Mouse (Mus musculus) heart, postnatal 25 days (tissue): ENCODE data around the gene Cdkl5. TPM values are rescaled to one million over a fixed set of nuclear protein-coding genes. Genes with fewer than 3 reads are reported as not detected.
A peak's percentile ranks its signal among the peaks of the same experiment; 100 is the strongest.

Experiments used
- DNase-seq: peaks from one replicate; pipeline ENCODE4 v3.0.0; 2022; ENCODE audit warnings: low spot score
- intact Hi-C: fragments of 180-260 bp; cut with DNase I; formaldehyde crosslinking; loops from one replicate; pipeline ENCODE4 v1.15.1; 2025
- total RNA-seq, 2 experiments: library from RNA; stranded (reverse); gene quantifications; 2 replicates each; pipeline ENCODE4 v1.2.3; 2021

The Cdkl5 gene
- total RNA-seq = 1 to 10 TPM; 5.6 to 6.6 TPM

DNA sequence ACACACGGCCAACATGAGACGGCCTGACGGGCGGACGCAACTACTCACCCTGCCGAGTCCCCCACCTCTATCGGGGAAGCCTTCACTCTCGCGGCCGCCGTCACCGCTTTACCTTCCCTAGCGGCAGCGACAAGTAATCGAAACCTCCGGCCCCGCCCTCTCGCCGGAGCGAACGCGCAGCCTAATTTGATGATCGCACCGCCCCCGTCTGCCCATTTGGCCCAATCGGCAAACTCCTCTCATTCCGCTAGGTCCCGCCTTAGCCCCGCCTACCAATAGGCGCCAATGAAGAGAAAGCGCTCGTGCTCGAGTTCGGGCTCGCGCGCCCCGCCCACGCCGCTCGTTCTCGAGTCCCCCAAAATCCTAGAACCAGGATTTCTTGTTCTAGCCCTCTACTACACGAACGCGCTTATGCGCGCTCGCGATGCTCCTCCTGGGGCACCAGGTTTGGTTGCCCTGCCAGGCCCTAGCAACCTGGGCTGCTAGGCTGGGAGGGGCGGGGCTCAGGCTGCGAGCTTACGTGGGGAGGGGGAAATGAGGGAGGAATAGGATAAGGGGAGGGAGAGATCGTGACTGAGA is at the start of gene Cdkl5:
Gene Cdkl5 (minus strand): TSS at position 162 of the 579 bp plus-strand sequence.
- DNase-seq = peak; percentile 90
- intact Hi-C loops = loop anchor here (5.0 kb wide), 2 partner anchors 57 to 227 kb away; partner anchors contain the start of gene Rs1

DNA sequence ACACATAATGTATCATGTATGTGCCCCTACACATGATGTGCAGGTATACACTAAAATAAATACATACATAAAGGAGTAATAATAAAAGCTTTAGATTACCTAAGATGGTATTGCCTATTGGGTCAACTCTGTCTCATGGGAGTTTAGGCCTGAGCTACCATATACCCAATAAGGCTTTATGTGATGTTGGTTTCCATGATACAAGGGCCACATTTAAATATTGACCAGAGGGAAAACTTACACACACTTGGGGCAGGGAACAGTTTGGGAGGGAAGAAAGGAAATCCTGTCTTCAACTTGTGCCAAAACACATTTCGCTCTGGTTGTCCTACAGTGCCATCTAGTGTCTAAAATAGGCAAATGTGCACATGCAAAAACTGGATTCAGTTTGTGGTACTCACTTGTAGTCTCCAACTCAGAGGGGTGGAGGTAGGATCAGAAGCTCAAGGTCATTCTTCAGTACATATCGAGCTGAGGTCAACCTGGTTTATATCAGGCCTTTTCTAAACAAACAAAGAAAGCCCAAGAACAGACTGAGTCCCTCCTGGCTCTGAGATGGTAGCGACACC is 38.8 kb upstream of the Cdkl5 start:
- DNase-seq = no peak
- intact Hi-C loops = loop anchor here (1.0 to 10.0 kb wide), 4 partner anchors 96 to 880 kb away; no protein-coding TSS in a partner anchor

DNA sequence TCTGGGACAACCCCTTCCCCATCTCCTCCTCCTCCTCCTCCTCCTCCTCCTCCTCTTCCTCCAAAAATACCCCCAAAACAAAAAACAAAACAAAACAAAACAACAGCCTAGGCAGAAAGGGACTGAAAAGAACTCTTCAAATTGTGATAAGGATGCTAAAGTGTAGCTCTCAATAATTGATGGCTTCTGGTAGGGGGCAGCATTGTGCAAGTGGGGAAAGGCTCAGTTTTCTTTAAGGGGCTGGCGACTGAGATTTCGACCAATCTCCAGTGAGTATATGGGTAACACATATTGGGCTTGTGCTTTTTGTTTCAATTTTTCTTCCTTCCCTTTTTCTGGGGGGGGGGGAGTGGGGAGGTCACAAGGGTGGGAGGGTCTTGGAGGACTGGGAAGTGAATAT is 37.9 kb upstream of the Cdkl5 start:
- no peak for DNase-seq
- intact Hi-C loops = loop anchor here (5.0 to 10.0 kb wide), 3 partner anchors 95 to 588 kb away; no protein-coding TSS in a partner anchor

DNA sequence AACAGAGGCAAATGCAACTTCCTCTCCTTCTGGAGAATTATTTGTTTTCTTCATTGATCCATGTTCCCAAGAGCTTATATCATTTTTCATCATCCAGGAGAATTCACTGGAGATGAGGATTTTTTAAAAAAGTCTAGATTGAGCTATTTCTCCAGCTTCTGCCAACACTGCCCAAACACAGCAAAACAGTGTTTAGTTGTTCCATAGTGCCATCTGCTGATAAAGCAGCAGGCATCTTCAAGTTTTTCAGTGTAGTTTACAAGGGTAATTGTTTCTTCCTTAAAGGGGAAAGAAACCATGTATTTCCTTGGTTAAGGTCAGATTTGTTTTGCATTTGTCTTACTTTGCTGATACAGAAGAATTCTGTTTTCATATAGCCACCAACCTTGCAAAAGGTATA is 35.7 kb upstream of the Cdkl5 start:
- DNase-seq = no peak
- intact Hi-C loops = loop anchor here (5.0 to 10.0 kb wide), 3 partner anchors 93 to 585 kb away; no protein-coding TSS in a partner anchor

DNA sequence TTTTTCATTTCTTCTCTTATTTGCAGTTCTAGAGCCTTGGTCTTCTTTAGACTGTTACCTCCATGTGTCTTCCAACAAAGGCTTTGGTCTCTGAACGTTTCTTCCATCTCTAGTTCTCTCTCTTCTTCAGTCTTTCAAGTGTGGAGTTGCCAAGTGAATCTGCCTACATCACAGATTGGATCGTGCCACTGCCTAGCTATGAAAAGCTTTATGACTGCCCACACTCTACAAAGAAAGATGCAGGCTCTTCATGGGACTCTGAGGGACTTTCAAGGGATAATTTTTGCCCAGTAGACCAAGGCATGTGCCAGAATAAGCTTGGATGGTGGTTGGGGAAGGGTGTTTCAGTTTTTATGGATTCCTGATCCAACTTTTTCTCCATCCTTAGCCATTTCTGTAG is 30.0 kb upstream of the Cdkl5 start:
- no peak for DNase-seq
- intact Hi-C loops = no loop called here

DNA sequence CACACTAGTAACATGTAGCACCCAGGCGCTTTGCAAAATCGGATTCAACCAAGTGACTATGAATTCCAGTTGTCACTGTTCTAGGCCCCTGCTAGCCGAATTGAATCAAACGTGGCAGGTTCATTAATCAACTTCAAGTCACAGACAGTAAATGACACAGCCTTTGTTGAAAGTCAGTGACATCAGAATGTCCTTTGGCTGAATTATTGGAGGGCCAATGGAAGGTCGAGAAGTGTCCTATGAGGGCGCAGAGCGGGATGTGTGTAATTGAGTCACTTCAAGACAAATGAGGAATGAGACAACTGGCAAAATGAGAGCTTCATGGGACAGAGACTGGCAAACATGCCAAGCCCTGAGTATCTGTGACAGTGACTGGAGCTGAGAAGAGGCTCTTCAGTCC is 27.0 kb upstream of the Cdkl5 start:
- intact Hi-C loops = no loop called here
- no peak for DNase-seq

DNA sequence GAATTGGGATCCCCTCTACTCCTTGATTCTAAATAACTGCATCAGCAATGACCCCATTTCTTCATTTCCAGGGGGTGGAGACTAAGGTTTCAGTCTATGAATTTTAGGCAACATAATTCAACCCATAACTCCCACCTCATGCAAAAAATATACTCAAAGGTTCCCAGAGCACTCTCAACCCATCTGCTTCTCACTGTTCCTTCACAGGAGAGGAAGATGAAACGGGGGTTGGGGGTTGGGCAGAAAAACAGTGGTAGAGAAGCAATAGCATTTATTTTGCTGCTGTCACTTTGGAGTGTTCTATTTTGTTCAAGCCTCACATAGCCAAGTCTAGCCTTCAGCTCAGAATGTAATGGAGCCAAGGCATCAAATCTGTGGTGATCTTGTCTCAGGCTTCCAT is 23.7 kb upstream of the Cdkl5 start:
- DNase-seq = no peak
- intact Hi-C loops = no loop called here

DNA sequence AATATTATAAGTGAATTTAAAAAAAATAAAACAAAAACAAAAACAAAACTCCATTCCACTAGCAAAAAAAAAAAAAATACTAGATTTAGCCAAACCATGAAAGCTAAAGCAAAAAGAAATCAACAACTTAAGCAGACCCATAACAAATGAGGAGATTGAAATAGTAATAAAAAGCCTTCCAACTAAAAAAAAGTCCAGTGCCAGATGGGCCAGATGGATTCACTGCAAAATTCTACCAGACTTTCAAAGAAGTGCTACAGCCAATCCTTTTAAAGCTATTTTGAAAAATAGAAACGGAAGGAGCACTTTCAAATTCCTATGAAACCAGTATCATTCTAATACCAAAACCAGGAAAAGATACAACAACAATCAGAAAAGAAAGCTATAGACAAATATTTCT is 11.8 kb upstream of the Cdkl5 start:
- intact Hi-C loops = no loop called here
- DNase-seq = no peak

DNA sequence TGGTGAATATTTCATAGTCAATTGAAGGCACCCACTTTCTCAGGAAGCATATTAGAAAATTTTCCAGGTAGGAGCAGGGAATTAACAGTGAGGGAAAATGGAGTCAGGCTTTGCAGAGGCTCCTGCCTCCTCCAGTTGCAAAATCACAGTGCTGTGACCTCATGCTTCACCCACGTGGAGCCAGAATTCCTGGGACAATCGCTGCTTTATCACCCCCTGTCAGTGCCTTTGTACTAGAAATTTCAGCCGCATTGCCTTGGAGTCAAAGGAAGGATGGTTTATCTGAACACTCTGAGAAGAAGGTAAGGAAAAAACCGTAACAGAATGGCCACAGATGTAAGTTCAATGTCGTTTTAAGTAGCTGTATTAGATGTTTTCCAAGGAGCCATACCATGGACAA is 1.5 kb upstream of the Cdkl5 start:
- intact Hi-C loops = loop anchor here (5.0 kb wide), 1 partner anchor 229 kb away; the partner anchor contains the start of gene Rs1
- DNase-seq = no peak

DNA sequence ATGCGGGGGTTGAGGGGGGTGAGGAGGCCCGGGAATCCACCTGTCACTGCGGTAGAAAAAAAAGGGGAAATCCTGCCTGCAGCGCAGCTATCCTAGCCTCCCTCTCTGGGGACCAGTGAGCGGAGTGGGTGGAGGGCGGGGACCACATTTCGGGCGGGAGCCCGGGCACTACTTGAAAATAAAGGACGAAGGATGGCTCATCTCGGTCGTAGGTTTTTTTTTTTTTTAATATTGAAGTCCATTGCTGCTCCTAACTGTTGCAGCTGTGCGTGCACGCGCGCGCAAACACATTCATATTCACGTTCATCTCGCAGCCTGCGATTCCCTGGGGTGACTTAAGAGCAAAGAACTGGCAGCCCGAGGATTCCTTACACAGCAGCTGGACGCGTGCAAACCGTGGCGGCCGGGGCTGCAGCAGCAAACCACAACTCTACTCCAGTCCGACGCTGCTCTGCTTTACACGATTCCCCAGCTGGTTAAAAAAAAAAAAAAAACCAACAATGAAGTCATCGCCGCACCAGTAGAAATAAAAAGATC is 695 bp upstream of the Cdkl5 start:
- intact Hi-C loops = loop anchor here (5.0 kb wide), 1 partner anchor 228 kb away; the partner anchor contains the start of gene Rs1
- peak; percentile 5 for DNase-seq

DNA sequence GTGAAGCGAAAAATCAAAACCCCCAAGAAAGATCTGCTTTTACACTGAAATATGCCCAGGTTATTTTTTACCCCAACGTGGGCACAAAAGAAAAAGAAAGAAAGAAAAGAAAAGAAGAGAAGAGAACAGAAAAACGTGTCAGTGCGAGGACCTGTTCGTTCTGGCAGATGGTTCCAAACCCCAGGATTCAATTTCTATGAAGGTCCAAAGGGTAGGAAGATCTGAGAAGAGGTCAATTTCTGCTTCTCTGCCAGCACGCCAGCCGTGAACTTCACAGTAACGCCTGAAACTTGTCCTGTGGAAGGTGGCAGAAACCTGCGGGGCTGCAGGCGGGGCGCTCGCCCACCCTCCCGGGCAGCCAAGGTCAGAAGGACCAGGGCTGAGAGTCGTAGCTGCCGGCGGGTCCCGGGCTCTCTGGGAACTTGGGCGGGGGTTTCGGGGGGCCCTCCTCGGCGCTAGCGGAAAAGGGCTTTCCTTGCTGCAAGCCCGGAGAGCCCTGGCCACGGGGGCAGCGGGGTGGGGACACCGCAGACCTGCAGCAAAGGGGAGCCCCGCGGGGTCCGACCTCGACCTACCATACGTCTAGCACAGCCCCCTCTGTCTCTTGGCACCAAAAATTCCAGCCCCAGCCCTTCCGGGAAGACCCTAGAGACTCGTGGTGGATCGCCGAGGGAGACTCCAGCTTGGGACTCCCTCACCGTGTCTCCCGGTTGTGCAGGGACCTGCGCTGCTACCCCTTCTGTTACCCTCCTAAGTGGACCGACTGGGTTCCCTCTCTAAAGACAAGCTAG is 560 bp downstream of the Cdkl5 start:
- DNase-seq = peak; percentile 1
- intact Hi-C loops = loop anchor here (5.0 kb wide), 1 partner anchor 57 kb away; no protein-coding TSS in a partner anchor

DNA sequence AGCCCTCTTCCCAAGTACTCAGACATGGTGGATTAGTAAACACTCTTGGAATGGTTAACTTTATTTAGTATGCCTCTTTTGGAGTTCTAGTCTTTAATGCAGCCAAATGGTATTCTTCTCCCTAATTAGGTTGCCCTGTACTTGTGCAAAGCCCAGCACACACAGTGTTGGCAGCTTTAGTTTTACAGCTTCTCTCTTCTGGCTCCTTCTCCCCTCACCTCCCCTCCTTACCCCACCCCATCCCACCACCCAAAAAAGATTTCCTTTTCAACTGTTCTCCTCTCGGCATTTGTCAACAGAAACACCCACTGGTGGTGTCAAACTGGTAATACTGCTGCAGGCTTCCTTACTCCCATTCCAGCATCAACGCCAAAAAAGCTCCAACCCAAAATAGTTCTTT is 1.8 kb downstream of the Cdkl5 start:
- no peak for DNase-seq
- intact Hi-C loops = loop anchor here (5.0 kb wide), 1 partner anchor 55 kb away; no protein-coding TSS in a partner anchor

DNA sequence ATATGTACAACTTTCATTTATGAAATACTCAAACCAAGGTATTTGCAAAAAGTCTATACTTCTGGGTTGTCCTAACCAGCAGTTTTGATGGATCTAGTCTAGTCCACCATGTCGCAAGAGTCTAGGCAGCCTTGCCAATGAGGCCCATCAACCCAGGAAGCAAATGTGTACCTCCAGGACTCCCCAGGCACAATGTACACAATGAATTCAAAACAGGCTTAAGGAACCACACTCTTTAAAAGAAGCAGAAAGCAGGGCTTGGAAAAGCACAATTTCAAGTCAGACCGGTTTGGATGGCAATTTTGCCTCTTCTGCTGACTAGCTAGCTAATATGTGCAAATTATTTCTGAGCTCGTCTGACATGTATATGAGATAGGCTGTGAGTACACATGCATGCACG is 4.2 kb downstream of the Cdkl5 start:
- no peak for DNase-seq
- intact Hi-C loops = loop anchor here (5.0 kb wide), 1 partner anchor 53 kb away; no protein-coding TSS in a partner anchor

DNA sequence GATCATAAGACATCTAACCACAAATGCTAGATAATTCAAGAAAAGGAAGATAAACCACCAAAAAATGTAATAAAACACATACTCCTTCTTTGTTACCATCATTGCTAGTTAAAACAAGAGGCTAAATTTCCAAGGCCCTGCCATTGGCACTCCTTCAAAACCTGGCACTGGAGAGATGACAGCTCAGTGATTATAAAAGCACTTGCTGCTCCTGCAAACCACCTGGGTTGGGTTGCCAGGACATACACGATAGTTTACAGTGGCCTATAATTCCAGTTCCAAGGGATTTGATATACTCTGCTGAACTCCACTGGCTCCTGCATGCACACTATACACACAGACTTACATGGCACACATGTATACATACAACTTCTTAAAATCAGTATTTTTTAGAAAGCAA is 16.6 kb downstream of the Cdkl5 start:
- DNase-seq = no peak
- intact Hi-C loops = no loop called here

DNA sequence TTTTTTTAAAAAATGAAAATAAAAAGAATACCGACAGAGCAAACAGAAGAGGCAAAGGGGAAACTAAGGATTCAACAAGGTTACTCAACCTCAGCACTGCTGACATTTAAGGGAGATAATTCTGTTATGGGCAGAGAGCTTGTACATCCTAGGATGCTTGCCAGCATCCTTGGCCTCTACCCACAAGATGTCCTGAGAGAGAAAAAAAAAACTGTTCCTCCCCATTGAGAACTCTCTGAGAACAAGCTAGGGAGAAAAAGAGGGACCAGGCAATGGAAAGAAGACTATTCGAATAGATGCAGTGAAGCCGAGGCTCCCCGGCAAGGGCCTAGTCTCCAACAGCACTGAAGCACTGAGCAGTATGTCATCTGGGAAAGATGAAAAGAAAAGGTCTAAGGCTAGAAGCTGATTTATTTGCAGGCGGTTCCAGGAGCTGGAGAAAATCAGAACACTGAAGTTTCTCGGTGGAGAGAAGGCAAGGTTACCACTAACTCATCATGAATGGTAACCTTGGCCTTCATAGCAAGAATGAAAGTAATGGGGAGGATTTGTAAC is 22.4 kb downstream of the Cdkl5 start:
- DNase-seq = no peak
- intact Hi-C loops = no loop called here

DNA sequence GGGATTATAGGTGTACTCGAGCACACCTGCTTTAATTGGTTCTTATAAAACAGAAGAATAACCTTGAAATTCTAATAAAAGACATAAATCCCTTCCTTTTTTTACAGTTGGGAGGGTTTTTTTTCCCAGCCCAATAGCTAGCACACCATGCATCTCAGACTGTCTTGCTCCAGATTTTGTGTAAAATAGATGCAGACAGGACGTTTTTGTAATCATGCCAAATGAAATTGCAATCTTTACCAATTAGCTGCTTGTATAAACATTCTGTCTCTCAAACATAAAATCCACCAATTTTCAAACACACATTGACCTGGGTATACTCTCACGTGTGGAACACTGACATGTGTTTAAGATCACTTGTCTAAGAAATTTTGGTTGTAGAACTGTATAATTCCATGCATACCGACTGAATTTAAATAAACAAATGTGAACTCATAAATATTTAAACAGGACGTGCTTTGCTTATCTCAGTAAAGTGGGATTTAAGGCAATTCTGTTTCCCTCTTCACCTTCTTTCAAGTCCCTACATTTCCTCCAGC is 35.8 kb downstream of the Cdkl5 start:
- DNase-seq = no peak
- intact Hi-C loops = no loop called here

DNA sequence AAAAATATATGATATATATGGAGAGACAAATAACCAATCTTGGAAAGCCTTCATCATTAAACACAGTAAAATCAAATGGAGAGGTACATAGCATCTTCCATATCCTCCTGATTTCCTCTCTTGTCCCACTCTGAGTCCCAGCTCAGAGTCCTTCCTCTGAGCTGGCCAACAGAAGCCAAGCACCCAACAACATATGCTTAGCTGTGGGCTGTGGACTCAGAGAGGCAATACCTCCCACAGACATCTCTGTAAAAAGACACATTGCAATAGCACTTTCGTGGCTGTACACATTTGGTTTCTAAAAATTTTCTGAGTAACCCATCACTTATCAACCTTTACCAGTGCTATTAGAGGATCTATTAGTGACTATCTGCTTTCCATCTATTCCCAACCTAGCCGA is 44.9 kb downstream of the Cdkl5 start:
- intact Hi-C loops = no loop called here
- DNase-seq = no peak

DNA sequence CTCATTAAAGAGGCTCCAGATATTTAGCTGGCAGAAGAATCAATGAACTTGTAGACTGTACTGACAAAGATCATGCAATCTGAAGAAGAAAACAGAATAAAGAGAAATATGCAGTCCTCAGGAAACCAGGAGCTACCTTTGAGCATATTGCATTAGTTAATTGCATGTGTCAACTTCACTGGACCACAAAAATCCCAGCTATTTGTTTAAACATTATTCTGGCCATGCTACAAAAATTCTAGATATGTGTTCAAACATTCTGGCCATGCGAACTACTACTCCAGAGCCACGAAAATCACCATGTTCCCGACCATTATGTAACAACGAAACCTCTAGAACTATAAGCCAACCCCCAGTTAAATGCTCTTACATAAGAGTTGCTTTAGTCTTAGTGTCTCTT is 49.8 kb downstream of the Cdkl5 start:
- intact Hi-C loops = no loop called here

DNA sequence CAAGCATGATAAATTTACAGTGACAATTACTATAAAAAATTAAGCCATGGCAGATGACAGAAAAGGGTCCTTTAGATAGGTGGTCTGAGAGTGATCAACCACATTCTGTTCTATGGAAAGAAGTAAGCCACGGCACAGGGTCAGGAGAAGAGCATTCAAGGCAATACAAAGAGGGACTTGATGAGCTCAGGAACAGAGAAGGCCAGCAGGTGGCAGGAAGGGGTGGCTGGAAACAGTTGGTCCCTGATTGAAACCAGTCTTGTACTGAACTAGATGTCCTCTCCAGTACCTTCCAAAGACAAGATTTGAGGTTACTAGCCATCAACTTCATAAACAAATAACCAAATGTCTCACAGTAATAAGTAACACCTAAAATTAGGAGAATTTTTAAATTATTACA is 59.0 kb downstream of the Cdkl5 start:
- DNase-seq = no peak
- intact Hi-C loops = loop anchor here (5.0 kb wide), 2 partner anchors 57 to 97 kb away; partner anchors contain the start of gene Cdkl5

More for the DNA sequence above, 49.8 kb downstream of the Cdkl5 start:
- no peak for DNase-seq

DNA sequence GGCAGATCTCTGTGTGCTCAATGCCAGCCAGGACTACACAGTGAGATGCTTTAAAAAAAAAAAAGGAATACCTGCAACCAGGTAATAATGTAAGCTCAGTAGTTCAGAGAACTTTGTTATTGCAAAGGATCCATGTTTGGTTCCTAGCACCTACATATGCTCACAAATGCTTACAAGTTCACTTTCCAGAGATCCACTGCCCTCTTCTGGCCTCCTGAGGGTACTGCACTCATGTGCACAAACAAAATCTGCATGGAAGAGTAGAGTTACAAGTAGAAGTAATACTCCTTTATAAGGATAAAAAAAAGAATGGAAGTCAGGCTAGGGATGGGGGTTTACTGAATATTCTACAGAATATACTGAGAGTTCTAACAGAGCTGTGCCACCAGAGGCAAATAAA is 63.8 kb downstream of the Cdkl5 start:
- DNase-seq = no peak
- intact Hi-C loops = no loop called here
